22 mouse cellular contexts compared by ENCODE assay signal in the genomic region with DNA sequence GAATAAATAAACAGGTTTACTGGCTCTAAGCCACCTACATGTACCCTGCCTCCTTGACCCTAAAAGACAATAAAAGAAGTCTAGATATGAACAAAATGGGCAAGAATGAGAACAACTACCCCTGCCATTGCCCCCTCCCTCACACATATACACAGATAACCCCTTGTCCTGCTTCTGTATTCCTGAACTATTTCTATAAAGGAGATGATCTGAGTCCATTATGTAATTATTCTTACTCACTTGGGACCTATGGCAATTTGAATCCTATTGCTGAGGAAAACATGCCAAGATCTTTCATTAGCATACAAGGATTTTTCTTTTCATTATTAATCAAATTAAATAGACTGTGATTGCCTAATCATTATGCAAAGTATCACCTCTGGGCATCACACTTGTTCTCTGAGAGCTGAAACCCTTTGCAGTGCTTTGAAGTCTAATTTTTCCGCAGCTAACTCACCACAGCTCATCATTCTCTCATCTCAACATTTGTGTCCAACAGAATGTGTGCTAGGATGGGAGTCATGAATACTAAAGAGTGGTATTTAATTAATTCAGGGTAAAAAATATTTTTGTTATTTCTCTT. TPM values are rescaled to one million over a fixed set of nuclear protein-coding genes. Genes with fewer than 3 reads are reported as not detected.
DNase-seq lines count a peak whose midpoint lies in the region; ATAC-seq and TF ChIP-seq lines count a peak whose summit lies in the region.
"Had no signal": no experiment of that assay in that cellular context is flagged by ENCODE, and none has a peak within 500 bp of the region (broad histone marks: within the 10 kb centered on the region; RNA-seq: fewer than 3 reads in every experiment).

No protein-coding gene starts in this region.

- no peaks in the 10 kb centered on the region for H3K27me3 ChIP-seq in midbrain, embryonic 13.5 days
- no peaks in the 10 kb centered on the region for H3K27me3 ChIP-seq in midbrain, embryonic 10.5 days (ENCODE audit: low read depth, poor library complexity, severe bottlenecking)
- no peaks in the 10 kb centered on the region for H3K27me3 ChIP-seq in hindbrain, embryonic 16.5 days (replicated peaks; ENCODE audit: control insufficient read depth, insufficient read depth, low read length)
- H3K27me3 ChIP-seq in midbrain, postnatal 0 days (ENCODE audit: insufficient read depth, low read length), result no peaks in the 10 kb centered on the region
- H3K27me3 ChIP-seq: CH12.LX; forebrain, embryonic 15.5 days; heart, embryonic 15.5 days; Patski had no signal

- no peak overlapping the region for H3K27ac ChIP-seq in midbrain, embryonic 13.5 days
- H3K27ac ChIP-seq in midbrain, embryonic 10.5 days (replicated peaks), result no peak overlapping the region
- no peak overlapping the region for H3K27ac ChIP-seq in hindbrain, embryonic 16.5 days (ENCODE audit: low read depth, low read length)
- no peak overlapping the region for H3K27ac ChIP-seq in midbrain, postnatal 0 days (ENCODE audit: low read depth, low read length)
- H3K27ac ChIP-seq: embryonic facial prominence, embryonic 10.5 days; forebrain, embryonic 10.5 days; forebrain, embryonic 15.5 days; heart, adult 2 months; heart, embryonic 15.5 days had no signal

- H3K4me2 ChIP-seq in midbrain, embryonic 13.5 days (replicated peaks), result no peak overlapping the region
- H3K4me2 ChIP-seq in hindbrain, embryonic 16.5 days (ENCODE audit: low read length), result no peak overlapping the region
- no peak overlapping the region for H3K4me2 ChIP-seq in midbrain, postnatal 0 days (ENCODE audit: low read depth, low read length, poor library complexity, severe bottlenecking)
- H3K4me2 ChIP-seq: forebrain, embryonic 15.5 days; heart, embryonic 11.5 days; heart, embryonic 15.5 days had no signal

- peak; percentile 78 for ATAC-seq in midbrain, embryonic 13.5 days
- ATAC-seq in hindbrain, embryonic 16.5 days, result 0 out of 2 replicates have a peak, but pooled peaks have one; percentile 27
- peak; percentile 50; the same call in 1 of the 2 replicates for ATAC-seq in midbrain, postnatal 0 days (ENCODE audit: low FRiP score)
- ATAC-seq: activated CD4-positive, CD25-positive, alpha-beta regulatory T cell, adult 4 months; forebrain, embryonic 15.5 days; inflammation-experienced regulatory T-cells, adult 6 months; Patski had no signal

- H3K36me3 ChIP-seq in midbrain, embryonic 13.5 days, result no peaks in the 10 kb centered on the region
- H3K36me3 ChIP-seq in midbrain, embryonic 10.5 days, result no peaks in the 10 kb centered on the region
- no peaks in the 10 kb centered on the region for H3K36me3 ChIP-seq in hindbrain, embryonic 16.5 days (ENCODE audit: control insufficient read depth, insufficient read depth, low read length)
- no peaks in the 10 kb centered on the region for H3K36me3 ChIP-seq in midbrain, postnatal 0 days (ENCODE audit: insufficient read depth, low read length)
- H3K36me3 ChIP-seq: embryonic facial prominence, embryonic 10.5 days; forebrain, embryonic 10.5 days; forebrain, embryonic 15.5 days; heart, embryonic 15.5 days had no signal

- no peak overlapping the region for H3K4me3 ChIP-seq in midbrain, embryonic 13.5 days (replicated peaks)
- H3K4me3 ChIP-seq in midbrain, embryonic 10.5 days, result no peak overlapping the region
- no peak overlapping the region for H3K4me3 ChIP-seq in hindbrain, embryonic 16.5 days (ENCODE audit: low read length)
- no peak overlapping the region for H3K4me3 ChIP-seq in midbrain, postnatal 0 days (ENCODE audit: low read depth, low read length)
- H3K4me3 ChIP-seq: embryonic facial prominence, embryonic 10.5 days; forebrain, embryonic 10.5 days; forebrain, embryonic 15.5 days; heart, adult 2 months; heart, embryonic 15.5 days had no signal

- 71% methylated on average over 1 of the region's 1 CpGs for WGBS in midbrain, embryonic 13.5 days
- WGBS in midbrain, embryonic 10.5 days, result 98% methylated on average over 1 of the region's 1 CpGs
- 59% methylated on average over 1 of the region's 1 CpGs for WGBS in hindbrain, embryonic 16.5 days
- 53% methylated on average over 1 of the region's 1 CpGs for WGBS in midbrain, postnatal 0 days

- H3K4me1 ChIP-seq in midbrain, embryonic 13.5 days (replicated peaks), result no peaks in the 10 kb centered on the region
- no peaks in the 10 kb centered on the region for H3K4me1 ChIP-seq in midbrain, embryonic 10.5 days
- no peaks in the 10 kb centered on the region for H3K4me1 ChIP-seq in hindbrain, embryonic 16.5 days (ENCODE audit: control insufficient read depth, insufficient read depth, low read depth, low read length)
- no peaks in the 10 kb centered on the region for H3K4me1 ChIP-seq in midbrain, postnatal 0 days (ENCODE audit: insufficient read depth, low read length)
- H3K4me1 ChIP-seq: embryonic facial prominence, embryonic 10.5 days; forebrain, embryonic 10.5 days; forebrain, embryonic 15.5 days; heart, embryonic 15.5 days had no signal

- no peak for TF ChIP-seq CTCF in midbrain, postnatal 0 days (IDR thresholded peaks at IDR 0.05)

- no peak overlapping the region for H3K9ac ChIP-seq in midbrain, embryonic 13.5 days (replicated peaks)
- no peak overlapping the region for H3K9ac ChIP-seq in hindbrain, embryonic 16.5 days (ENCODE audit: low read depth, low read length)
- no peak overlapping the region for H3K9ac ChIP-seq in midbrain, postnatal 0 days (replicated peaks; ENCODE audit: low read length, poor library complexity, severe bottlenecking)
- H3K9ac ChIP-seq: forebrain, embryonic 15.5 days; heart, embryonic 15.5 days had no signal

- H3K9me3 ChIP-seq in midbrain, embryonic 13.5 days, result no peaks in the 10 kb centered on the region
- H3K9me3 ChIP-seq in midbrain, embryonic 10.5 days (replicated peaks), result no peaks in the 10 kb centered on the region
- no peaks in the 10 kb centered on the region for H3K9me3 ChIP-seq in hindbrain, embryonic 16.5 days (ENCODE audit: control insufficient read depth, low read length)
- no peaks in the 10 kb centered on the region for H3K9me3 ChIP-seq in midbrain, postnatal 0 days (ENCODE audit: low read length)
- H3K9me3 ChIP-seq: embryonic facial prominence, embryonic 10.5 days; forebrain, embryonic 10.5 days; forebrain, embryonic 15.5 days; heart, embryonic 15.5 days had no signal

- DNase-seq in midbrain, embryonic 10.5 days (ENCODE audit: low spot score), result no peak
- DNase-seq in fat pad, adult 2 months (ENCODE audit: extremely low read depth, low read depth, low spot score), result peak; percentile 62
- peak; percentile 2 for DNase-seq in midbrain, postnatal 0 days (ENCODE audit: low spot score)
- DNase-seq in thymus, postnatal 4 days, result no peak
- DNase-seq in lung, postnatal 36 days, result no peak
- DNase-seq: adrenal gland, postnatal 14 days; cerebellum, adult 2 months; cerebellum, postnatal 10 days; gastrocnemius, postnatal 10 days; heart, adult 2 months; heart, postnatal 14 days had no signal

RNA-seq across cellular contexts. Expression of a gene that starts 39.8 kb away (rescaled TPM):
- 53.3 and 55.1 TPM in 2 replicates for polyA plus RNA-seq in midbrain, embryonic 13.5 days (2015; fragmentation: Nextera tagmentation; extraction: Ambion mirVana)
- 78.0 and 86.1 TPM in 2 replicates for polyA plus RNA-seq in midbrain, embryonic 10.5 days (2016; fragmentation: Nextera tagmentation; extraction: Ambion mirVana)
- 59.9 and 64.1 TPM in 2 replicates for polyA plus RNA-seq in hindbrain, embryonic 16.5 days (2015; fragmentation: Nextera tagmentation; extraction: Ambion mirVana)
- 31.2 and 45.2 TPM in 2 replicates for total RNA-seq in midbrain, postnatal 0 days (2014; rRNA removed)
- polyA plus RNA-seq in midbrain, postnatal 0 days (2015; fragmentation: Nextera tagmentation; extraction: Ambion mirVana), result 73.7 and 80.8 TPM in 2 replicates

Comparison
In these comparisons a context has a peak if more than half of its experiments do, and no peak if none do; other contexts are left out.
1. DNase-seq: peak in fat pad, adult 2 months (single experiment) and midbrain, postnatal 0 days (single experiment); none in midbrain, embryonic 10.5 days (single experiment), thymus, postnatal 4 days (single experiment) and lung, postnatal 36 days (single experiment).
2. ATAC-seq: peak in every context shown above with its lines; median percentile 78 in midbrain, embryonic 13.5 days; 50 in midbrain, postnatal 0 days; 27 in hindbrain, embryonic 16.5 days.